ENCODE assay signal across 12 mouse cellular contexts in the genomic region with DNA sequence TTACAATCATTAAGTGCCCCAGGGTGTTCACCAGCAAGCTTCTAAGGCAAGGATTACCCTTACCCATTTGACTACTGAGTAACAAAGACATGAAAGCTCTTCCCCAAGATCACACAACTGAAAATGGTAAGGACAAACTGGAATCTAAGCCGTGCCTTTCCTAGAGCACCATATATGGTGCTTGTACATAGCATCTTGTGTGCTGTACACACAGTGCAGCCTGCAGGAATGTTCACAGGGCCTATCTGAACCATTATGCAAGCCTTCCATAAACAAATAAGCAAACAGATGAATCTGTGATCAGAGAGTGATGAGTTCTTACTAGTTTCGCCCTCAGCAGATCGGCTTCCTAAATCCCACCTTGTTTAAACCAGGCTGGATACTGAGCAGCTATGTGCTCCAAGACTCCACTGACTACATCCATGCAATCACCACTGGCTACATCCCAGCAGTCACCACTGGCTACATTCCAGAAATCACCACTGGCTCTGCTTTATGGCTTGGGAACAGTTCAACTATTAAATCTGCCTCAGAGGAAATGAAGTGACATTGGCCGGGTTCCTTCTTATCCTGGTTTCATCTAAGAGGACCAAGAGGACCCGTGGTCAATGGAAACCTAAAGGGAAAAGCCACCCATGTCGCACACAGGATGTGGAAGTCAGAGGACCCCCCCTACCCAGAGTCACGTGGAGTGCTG.
DNase-seq lines count a peak whose midpoint lies in the region; ATAC-seq and TF ChIP-seq lines count a peak whose summit lies in the region.
"Had no signal": no experiment of that assay in that cellular context is flagged by ENCODE, and none has a peak within 500 bp of the region (broad histone marks: within the 10 kb centered on the region; RNA-seq: fewer than 3 reads in every experiment).

No protein-coding gene starts in this region.

- DNase-seq in liver, adult 2 months (ENCODE audit: extremely low read depth, low read depth, low spot score) = peak; percentile 87
- peak; percentile 15 for DNase-seq in brain, embryonic 14.5 days (ENCODE audit: low read depth)
- DNase-seq in kidney, adult 9 months = peak; percentile 39
- DNase-seq in lung, postnatal 36 days = peak; percentile 34
- DNase-seq in right cerebral cortex, adult 18-20 months = no peak
- DNase-seq in gastrocnemius, postnatal 25 days = no peak

- TF ChIP-seq POLR2A in liver, adult 2 months (IDR thresholded peaks at IDR 0.05; ENCODE audit: extremely low read depth, insufficient read depth, low read length) = no peak
- TF ChIP-seq POLR2A in brain, embryonic 14.5 days (IDR thresholded peaks at IDR 0.05; ENCODE audit: borderline replicate concordance, extremely low read depth, insufficient read depth, insufficient read length, poor library complexity, severe bottlenecking) = no peak

- no peak overlapping the region for H3K4me2 ChIP-seq in liver, embryonic 12.5 days
- H3K4me2 ChIP-seq: hindbrain, embryonic 14.5 days; limb, embryonic 13.5 days had no signal

- peak overlapping the region; percentile 36; the same call in 1 of the 2 replicates for H3K27ac ChIP-seq in liver, adult 2 months (replicated peaks; ENCODE audit: insufficient read depth, low read depth, low read length)
- no peak overlapping the region for H3K27ac ChIP-seq in liver, embryonic 12.5 days
- H3K27ac ChIP-seq: hindbrain, embryonic 14.5 days; limb, embryonic 13.5 days had no signal

- H3K36me3 ChIP-seq in liver, adult 2 months (ENCODE audit: control insufficient read depth, insufficient read depth, low read length) = no peaks in the 10 kb centered on the region
- no peaks in the 10 kb centered on the region for H3K36me3 ChIP-seq in liver, embryonic 12.5 days
- H3K36me3 ChIP-seq: limb, embryonic 13.5 days had no signal

- no peak overlapping the region for H3K9ac ChIP-seq in liver, adult 2 months (ENCODE audit: low read depth, low read length)
- no peak overlapping the region for H3K9ac ChIP-seq in liver, embryonic 12.5 days
- H3K9ac ChIP-seq: hindbrain, embryonic 14.5 days; limb, embryonic 13.5 days had no signal

- no peak for ATAC-seq in liver, embryonic 12.5 days
- no peak for ATAC-seq in erythroid progenitor cell, adult 5-6 weeks (replicated peaks; ENCODE audit: low FRiP score, poor library complexity, severe bottlenecking)
- ATAC-seq: forebrain, embryonic 16.5 days; midbrain, embryonic 16.5 days had no signal

- no peaks in the 10 kb centered on the region for H3K27me3 ChIP-seq in liver, adult 2 months (ENCODE audit: control insufficient read depth, insufficient read depth, low read length)
- no peaks in the 10 kb centered on the region for H3K27me3 ChIP-seq in liver, embryonic 12.5 days (replicated peaks)
- H3K27me3 ChIP-seq: limb, embryonic 13.5 days had no signal

- no peaks in the 10 kb centered on the region for H3K79me2 ChIP-seq in liver, adult 2 months (ENCODE audit: control insufficient read depth, insufficient read depth, low read length)

- peaks cover 16% of the 10 kb centered on the region for H3K4me1 ChIP-seq in liver, adult 2 months (ENCODE audit: control insufficient read depth, insufficient read depth, low read length)
- H3K4me1 ChIP-seq in liver, embryonic 12.5 days = no peaks in the 10 kb centered on the region

- TF ChIP-seq CTCF in liver, adult 2 months (IDR thresholded peaks at IDR 0.05; ENCODE audit: low read depth, low read length) = no peak
- TF ChIP-seq CTCF in brain, embryonic 14.5 days (IDR thresholded peaks at IDR 0.05; ENCODE audit: borderline replicate concordance, extremely low read depth, insufficient read depth, insufficient read length) = no peak

- no peak overlapping the region for H3K4me3 ChIP-seq in liver, adult 2 months (ENCODE audit: insufficient read depth, low read depth, low read length)
- H3K4me3 ChIP-seq in liver, embryonic 12.5 days = no peak overlapping the region
- H3K4me3 ChIP-seq: limb, embryonic 13.5 days had no signal

- no peaks in the 10 kb centered on the region for H3K9me3 ChIP-seq in liver, embryonic 12.5 days (replicated peaks)

- 22% methylated on average over 7 of the region's 7 CpGs for WGBS in liver, adult 2 months
- WGBS in liver, embryonic 12.5 days (ENCODE audit: insufficient replicate concordance) = 55% methylated on average over 7 of the region's 7 CpGs

Comparison
In these comparisons a context has a peak if more than half of its experiments do, and no peak if none do; other contexts are left out.
1. DNase-seq: peak in liver, adult 2 months (single experiment), brain, embryonic 14.5 days (single experiment), kidney, adult 9 months (single experiment) and lung, postnatal 36 days (single experiment); none in right cerebral cortex, adult 18-20 months (single experiment) and gastrocnemius, postnatal 25 days (single experiment).